Mouse (Mus musculus) liver, embryonic 11.5 days (tissue): Measurements from ENCODE around the gene Krr1. TPM values are rescaled to one million over a fixed set of nuclear protein-coding genes. Genes with fewer than 3 reads are reported as not detected.
"Not testable (repeated sequence)": the region's sequence is repeated elsewhere in the genome, so short reads cannot be mapped to it uniquely, and the experiment has no call there.

ENCODE experiments used
- ATAC-seq: fragments of 200-750 bp; cut with Nextera tagmentation; replicated peaks from 2 replicates; pipeline ENCODE4 v1.8.0; 2017; ENCODE audit warnings: moderate number of reproducible peaks, mild to moderate bottlenecking, moderate TSS enrichment, moderate library complexity; ENCODE audit not compliant: low FRiP score
- DNase-seq: peaks from one replicate; pipeline ENCODE4 v3.0.0-alpha.2; 2017; ENCODE audit warnings: low spot score
- H3K27ac ChIP-seq: fragments of 300-500 bp; sonication (generic); 2 replicates; pipeline ENCODE4 v1.5.1; 2014; ENCODE audit warnings: mild to moderate bottlenecking, low read depth, low read length, control low read depth
- H3K27me3 ChIP-seq: fragments of 300-500 bp; sonication (generic); replicated peaks from 2 replicates; pipeline ENCODE4 v1.6.1; 2014; ENCODE audit warnings: low read length, mixed read lengths; ENCODE audit not compliant: control insufficient read depth, insufficient read depth
- H3K36me3 ChIP-seq: fragments of 300-500 bp; sonication (generic); 2 replicates; pipeline ENCODE4 v1.6.1; 2014; ENCODE audit warnings: mild to moderate bottlenecking, low read length, moderate library complexity, mixed read lengths; ENCODE audit not compliant: control insufficient read depth, insufficient read depth
- H3K4me1 ChIP-seq: fragments of 300-500 bp; sonication (generic); replicated peaks from 2 replicates; pipeline ENCODE4 v1.6.1; 2014; ENCODE audit warnings: low read length, mixed read lengths; ENCODE audit not compliant: control insufficient read depth, insufficient read depth
- H3K4me2 ChIP-seq: fragments of 300-500 bp; sonication (generic); 2 replicates; pipeline ENCODE4 v1.6.1; 2014; ENCODE audit warnings: mild to moderate bottlenecking, control low read depth, moderate library complexity
- H3K4me3 ChIP-seq: fragments of 300-500 bp; sonication (generic); 2 replicates; pipeline ENCODE4 v1.5.1; 2014; ENCODE audit warnings: low read depth, low read length, control low read depth
- H3K9ac ChIP-seq: fragments of 300-500 bp; sonication (generic); 2 replicates; pipeline ENCODE4 v1.6.1; 2014; ENCODE audit warnings: low read depth, low read length, control low read depth
- H3K9me3 ChIP-seq: fragments of 300-500 bp; sonication (generic); 2 replicates; pipeline ENCODE4 v1.6.1; 2016; ENCODE audit warnings: low read length, inconsistent platforms, mixed read lengths; ENCODE audit not compliant: control insufficient read depth
- WGBS: fragments of 180-500 bp; shearing (Covaris S2); extraction: QIAGEN DNeasy Blood & Tissue Kit; methylation state at CpG from one replicate; pipeline ENCODE4 v1.1.7; 2014; 5-methylcytosine and 5-hydroxymethylcytosine counted together
- polyA plus RNA-seq: library from polyadenylated mRNA; unstranded; fragments of >200 nt; fragmentation: Nextera tagmentation; extraction: Ambion mirVana; gene quantifications from 2 replicates; pipeline ENCODE4 v1.2.1, GENCODE M21; 2014

Gene Krr1
- polyA plus RNA-seq, 1 experiment from 2014 or later: 56.5 TPM

GRCm38 (mm10) chr10:111996911-111997347 lies 24.5 kb downstream of the Krr1 start:
- Histone ChIP-seq H3K4me3 (no peak overlapping the region), H3K4me1 (peaks cover 1% of the 10 kb centered on the region; the same call in 1 of the 2 replicates), H3K36me3 (no peaks in the 10 kb centered on the region), H3K9me3 (no peaks in the 10 kb centered on the region), H3K27ac (no peak overlapping the region), H3K9ac (no peak overlapping the region), H3K27me3 (no peaks in the 10 kb centered on the region), H3K4me2 (peak overlapping the region; percentile 2; the same call in 1 of the 2 replicates)
- ATAC-seq: no peak
- DNase-seq: no peak
- 63% methylated on average over 8 of the region's 8 CpGs for WGBS

- no peaks in the 10 kb centered on the region for H3K9me3 ChIP-seq
- H3K9ac ChIP-seq: no peak overlapping the region
- no peak overlapping the region for H3K4me2 ChIP-seq
- H3K27ac ChIP-seq: no peak overlapping the region
- H3K27me3 ChIP-seq: no peaks in the 10 kb centered on the region
- no peak for ATAC-seq
- H3K4me1 ChIP-seq: peaks cover 8% of the 10 kb centered on the region; the same call in 1 of the 2 replicates
- H3K4me3 ChIP-seq: no peak overlapping the region
- H3K36me3 ChIP-seq: no peaks in the 10 kb centered on the region
- DNase-seq: no peak
Measured at GRCm38 (mm10) chr10:111997671-111998070, 25.2 kb downstream of the Krr1 start.

GRCm38 (mm10) chr10:111999765-112000164 lies 27.3 kb downstream of the Krr1 start:
- 59% methylated on average over 3 of the region's 3 CpGs for WGBS
- H3K4me2 ChIP-seq: no peak overlapping the region
- no peak for DNase-seq
- H3K27me3 ChIP-seq: no peaks in the 10 kb centered on the region
- H3K27ac ChIP-seq: no peak overlapping the region
- no peaks in the 10 kb centered on the region for H3K36me3 ChIP-seq
- no peak overlapping the region for H3K4me3 ChIP-seq
- H3K9me3 ChIP-seq: no peaks in the 10 kb centered on the region
- no peak for ATAC-seq
- peaks cover 12% of the 10 kb centered on the region for H3K4me1 ChIP-seq
- no peak overlapping the region for H3K9ac ChIP-seq

- WGBS: 53% methylated on average over 5 of the region's 5 CpGs
- no peak for DNase-seq
Measured at GRCm38 (mm10) chr10:112000568-112000967, 28.1 kb downstream of the Krr1 start.

GRCm38 (mm10) chr10:112001350-112001749 lies 28.9 kb downstream of the Krr1 start:
- Histone ChIP-seq H3K9ac (no peak overlapping the region), H3K27ac (no peak overlapping the region), H3K27me3 (no peaks in the 10 kb centered on the region), H3K4me1 (peaks cover 12% of the 10 kb centered on the region), H3K36me3 (no peaks in the 10 kb centered on the region), H3K4me2 (no peak overlapping the region), H3K9me3 (no peaks in the 10 kb centered on the region), H3K4me3 (no peak overlapping the region)
- ATAC-seq (peak; percentile 28; the same call in 1 of the 2 replicates), DNase-seq (no peak)
- WGBS: 78% methylated on average over 2 of the region's 2 CpGs

More at GRCm38 (mm10) chr10:112000568-112000967, 28.1 kb downstream of the Krr1 start:
- H3K4me3 ChIP-seq: no peak overlapping the region
- no peaks in the 10 kb centered on the region for H3K36me3 ChIP-seq
- no peak overlapping the region for H3K4me2 ChIP-seq
- peak; percentile 27; the same call in 1 of the 2 replicates for ATAC-seq
- no peak overlapping the region for H3K9ac ChIP-seq
- H3K27ac ChIP-seq: no peak overlapping the region
- no peaks in the 10 kb centered on the region for H3K27me3 ChIP-seq
- H3K9me3 ChIP-seq: no peaks in the 10 kb centered on the region
- peaks cover 12% of the 10 kb centered on the region for H3K4me1 ChIP-seq

- Histone ChIP-seq H3K36me3 (no peaks in the 10 kb centered on the region), H3K4me2 (peak overlapping the region; percentile 50), H3K4me1 (peaks cover 12% of the 10 kb centered on the region), H3K4me3 (no peak overlapping the region), H3K9ac (no peak overlapping the region), H3K9me3 (no peaks in the 10 kb centered on the region), H3K27me3 (no peaks in the 10 kb centered on the region), H3K27ac (0 out of 2 replicates have a peak overlapping the region, but pooled peaks have one; percentile 19)
- ATAC-seq (no peak; the same call in 1 of the 2 replicates), DNase-seq (no peak)
- 46% methylated on average over 9 of the region's 9 CpGs for WGBS
Measured at GRCm38 (mm10) chr10:112001756-112002520, 29.5 kb downstream of the Krr1 start.

GRCm38 (mm10) chr10:112002544-112003215 lies 30.2 kb downstream of the Krr1 start, which contains the start of gene Glipr1:
Gene Glipr1, minus strand, starts transcription at chr10:112002631.
- Histone ChIP-seq H3K9ac (no peak within 1 kb of the TSS), H3K4me2 (peak within 1 kb of the TSS; percentile 50), H3K27ac (0 out of 2 replicates have a peak within 1 kb of the TSS, but pooled peaks have one; percentile 19), H3K9me3 (no peaks in the 10 kb centered on the region), H3K36me3 (no peaks in the 10 kb centered on the region), H3K27me3 (no peaks in the 10 kb centered on the region), H3K4me1 (peaks cover 12% of the 10 kb centered on the region), H3K4me3 (no peak within 1 kb of the TSS)
- ATAC-seq: peak; percentile 59; the same call in 1 of the 2 replicates
- DNase-seq: no peak
- 34% methylated on average over 9 of the region's 9 CpGs for WGBS

GRCm38 (mm10) chr10:112009511-112009910 lies 37.0 kb downstream of the Krr1 start:
- H3K27me3 ChIP-seq, ATAC-seq, DNase-seq, H3K4me1 ChIP-seq, H3K4me3 ChIP-seq, H3K9me3 ChIP-seq, H3K36me3 ChIP-seq, H3K27ac ChIP-seq, H3K9ac ChIP-seq, H3K4me2 ChIP-seq: not testable (repeated sequence)
- 68% methylated on average over 1 of the region's 1 CpGs for WGBS
